Mouse (Mus musculus): ENCODE results near the gene Tnrc6b.

GRCm38 (mm10) chr15:80709593-80709992 lies 1.5 kb upstream of the Tnrc6b start:
- TF ChIP-seq USF1 (IDR thresholded peaks at IDR 0.05; ENCODE audit: low read depth): no peak
- TF ChIP-seq MAX (IDR thresholded peaks at IDR 0.05; ENCODE audit: low read depth): no peak
- no peak for TF ChIP-seq MYOD1 (IDR thresholded peaks at IDR 0.05; ENCODE audit: control insufficient read depth in 1 of 3, insufficient read length in 2 of 3, low read depth in 2 of 3)
- TF ChIP-seq E2F4 (IDR thresholded peaks at IDR 0.05; ENCODE audit: insufficient read depth): no peak
- TF ChIP-seq POLR2A (IDR thresholded peaks at IDR 0.05; ENCODE audit: insufficient read length, low read depth): no peak
- no peak for TF ChIP-seq REST (IDR thresholded peaks at IDR 0.05; ENCODE audit: insufficient read depth, insufficient read length)
- no peak for TF ChIP-seq TCF12 (IDR thresholded peaks at IDR 0.05; ENCODE audit: insufficient read depth, poor library complexity, severe bottlenecking)
- TF ChIP-seq TCF3 (IDR thresholded peaks at IDR 0.05; ENCODE audit: insufficient read length, low read depth): no peak
- TF ChIP-seq MYOG (IDR thresholded peaks at IDR 0.05; ENCODE audit: control insufficient read depth in 1 of 3, insufficient read depth in 1 of 3, insufficient read length in 2 of 3, low read depth in 2 of 3): no peak
- no peak for TF ChIP-seq SRF (IDR thresholded peaks at IDR 0.05; ENCODE audit: control insufficient read depth, insufficient read length, low read depth)
